Mouse (Mus musculus) embryonic facial prominence, embryonic 10.5 days (tissue): ENCODE measurements around the gene Mta1. TPM values are rescaled to one million over a fixed set of nuclear protein-coding genes. Genes with fewer than 3 reads are reported as not detected.

Source experiments
- DNase-seq: peaks from one replicate; pipeline ENCODE4 v3.0.0-alpha.2; 2017; ENCODE audit warnings: low spot score
- H3K27ac ChIP-seq: fragments of 300-500 bp; sonication (generic); replicated peaks from 2 replicates; pipeline ENCODE4 v1.5.1; 2016; ENCODE audit warnings: mild to moderate bottlenecking
- H3K27me3 ChIP-seq: fragments of 300-500 bp; sonication (generic); replicated peaks from 2 replicates; pipeline ENCODE4 v1.6.1; 2016; ENCODE audit warnings: low read depth, mild to moderate bottlenecking; ENCODE audit not compliant: poor library complexity, severe bottlenecking
- H3K36me3 ChIP-seq: fragments of 300-500 bp; sonication (generic); replicated peaks from 2 replicates; pipeline ENCODE4 v1.6.1; 2016; ENCODE audit warnings: mild to moderate bottlenecking, moderate library complexity
- H3K4me1 ChIP-seq: fragments of 300-500 bp; sonication (generic); 2 replicates; pipeline ENCODE4 v1.6.1; 2016
- H3K4me3 ChIP-seq: fragments of 300-500 bp; sonication (generic); 2 replicates; pipeline ENCODE4 v1.5.1; 2016; ENCODE audit warnings: mild to moderate bottlenecking, moderate library complexity
- H3K9me3 ChIP-seq: fragments of 300-500 bp; sonication (generic); 2 replicates; pipeline ENCODE4 v1.6.1; 2016; ENCODE audit warnings: mild to moderate bottlenecking
- WGBS: fragments of 180-500 bp; shearing (Covaris S2); methylation state at CpG from one replicate; pipeline ENCODE4 v1.1.7; 2016; 5-methylcytosine and 5-hydroxymethylcytosine counted together
- microRNA-seq: library from miRNA; unstranded; fragments of <30 nt; microRNA quantifications from one replicate; pipeline ENCODE4, GENCODE M21; 2017
- polyA plus RNA-seq: library from polyadenylated mRNA; unstranded; fragments of >200 nt; fragmentation: Nextera tagmentation; extraction: Ambion mirVana; gene quantifications from 2 replicates; pipeline ENCODE4 v1.2.1, GENCODE M21; 2016

Mta1 gene
- polyA plus RNA-seq, 1 experiment from 2014 or later: 21.0 TPM

DNA sequence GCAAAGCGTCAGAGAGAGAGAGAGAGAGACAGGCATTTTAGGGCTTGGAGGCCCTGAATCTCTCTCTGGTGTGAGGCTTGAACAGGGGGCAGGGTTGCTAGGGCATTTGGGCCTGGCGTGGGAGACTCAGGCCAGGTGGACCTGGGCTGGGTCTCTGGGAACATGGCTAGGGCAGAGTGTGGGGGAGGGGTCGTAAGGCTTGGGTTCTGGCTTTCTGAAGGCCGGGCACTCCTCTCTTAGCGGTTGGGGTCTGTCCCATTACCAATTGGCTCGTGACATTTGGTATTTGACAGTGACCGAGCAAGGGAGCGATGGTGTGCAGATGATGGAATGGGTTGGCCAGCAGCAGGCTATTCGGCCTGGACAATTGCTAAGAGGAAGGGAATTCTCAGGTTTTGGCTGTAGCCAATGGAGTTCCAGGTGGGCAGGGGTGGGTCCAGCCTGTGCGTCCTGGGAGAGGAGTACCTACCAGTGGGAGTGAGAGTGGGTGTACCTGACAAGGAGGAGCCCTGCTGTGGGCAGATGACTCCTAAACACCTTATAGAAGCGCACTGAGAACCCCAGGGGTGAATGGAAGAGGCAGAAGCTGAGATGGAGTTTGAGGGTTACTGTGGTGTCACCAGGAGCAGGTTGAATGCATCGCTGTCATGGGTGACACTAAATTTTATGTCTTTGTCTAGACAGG is 88.4 kb downstream of the Mta1 start:
- no peak for DNase-seq
- no peaks in the 10 kb centered on the region for H3K9me3 ChIP-seq
- 41% methylated on average over 12 of the region's 12 CpGs for WGBS
- peak overlapping the region; percentile 81 for H3K27ac ChIP-seq
- peaks cover 36% of the 10 kb centered on the region for H3K4me1 ChIP-seq
- H3K27me3 ChIP-seq: peaks cover 53% of the 10 kb centered on the region
- H3K4me3 ChIP-seq: peak overlapping the region; percentile 78
- peaks cover 35% of the 10 kb centered on the region for H3K36me3 ChIP-seq

Small RNA genes within 50 kb of the gene (microRNA-seq; reads per million reads assigned to microRNA genes)
- not detected for gene Gm44471

Other genes starting within 250 kb of the Mta1 start
- 0.30 TPM in 1 of 2 replicates, not detected in the other for gene Gpr132, start 230.1 kb upstream of the Mta1 start, polyA plus RNA-seq
- 4.8 and 5.3 TPM in 2 replicates for gene Jag2, start 168.5 kb upstream of the Mta1 start, polyA plus RNA-seq
- gene Nudt14, start 156.2 kb upstream of the Mta1 start, polyA plus RNA-seq: 78.1 and 83.8 TPM in 2 replicates
- 22.3 and 23.0 TPM in 2 replicates for gene Btbd6, start 121.8 kb upstream of the Mta1 start, polyA plus RNA-seq
- gene Brf1, start 97.6 kb upstream of the Mta1 start, polyA plus RNA-seq: 59.8 and 60.9 TPM in 2 replicates
- 13.7 and 14.3 TPM in 2 replicates for gene Pacs2, start 83.8 kb upstream of the Mta1 start, polyA plus RNA-seq
- not detected in 2 replicates for gene Tex22, start 23.8 kb upstream of the Mta1 start, polyA plus RNA-seq
- 91.8 and 96.4 TPM in 2 replicates for gene Crip2, start 42.0 kb downstream of the Mta1 start, polyA plus RNA-seq
- 53.6 and 57.1 TPM in 2 replicates for gene Crip1, start 48.0 kb downstream of the Mta1 start, polyA plus RNA-seq
- 57.5 and 59.4 TPM in 2 replicates for gene Tedc1, start 58.1 kb downstream of the Mta1 start, polyA plus RNA-seq
- 11.4 and 12.1 TPM in 2 replicates for gene Tmem121, start 87.7 kb downstream of the Mta1 start, polyA plus RNA-seq